ENCODE assay signal across 24 mouse cellular contexts in the genomic region with DNA sequence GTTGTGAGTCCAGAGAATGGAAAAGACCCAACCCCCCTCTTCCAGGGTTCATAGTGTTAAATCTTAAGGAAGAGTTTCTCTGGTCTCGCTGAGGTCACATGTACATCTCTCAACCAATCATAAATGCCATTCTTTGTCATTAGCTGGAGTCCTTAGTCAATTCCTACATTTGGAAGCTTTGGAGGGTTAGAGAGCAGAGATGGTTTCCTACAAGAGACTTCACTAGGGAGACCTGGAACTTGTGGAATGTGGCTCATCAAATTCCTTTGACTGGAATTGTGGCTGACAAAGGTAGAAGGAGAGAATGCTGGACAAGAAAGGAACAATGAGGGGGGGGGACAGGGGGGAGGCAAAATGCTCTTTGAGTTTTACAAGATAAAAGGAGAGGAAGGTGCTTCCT. TPM values are rescaled to one million over a fixed set of nuclear protein-coding genes. Genes with fewer than 3 reads are reported as not detected.
DNase-seq lines count a peak whose midpoint lies in the region; TF ChIP-seq lines count a peak whose summit lies in the region.
"Had no signal": no experiment of that assay in that cellular context is flagged by ENCODE, and none has a peak within 500 bp of the region (broad histone marks: within the 10 kb centered on the region; RNA-seq: fewer than 3 reads in every experiment).

No protein-coding gene starts in this region.

- H3K4me1 ChIP-seq in cortical plate, adult 2 months (ENCODE audit: control insufficient read depth, insufficient read depth, low read length), result peaks cover 11% of the 10 kb centered on the region; the same call in 1 of the 2 replicates

- no peak for TF ChIP-seq CTCF in layer of hippocampus, adult 2 months (conservative IDR thresholded peaks at IDR 0.05)
- no peak for TF ChIP-seq CTCF in cortical plate, adult 2 months (IDR thresholded peaks at IDR 0.05; ENCODE audit: extremely low read depth, insufficient read depth, low read length)

- intact Hi-C loops in left cerebral cortex, postnatal 36 days (cut with DNase I), result no loop called here

- H3K27ac ChIP-seq in layer of hippocampus, adult 2 months, result peak overlapping the region; percentile 66; the same call in 1 of the 2 replicates
- H3K27ac ChIP-seq in cortical plate, adult 2 months (ENCODE audit: insufficient read depth, low read length), result 0 out of 2 replicates have a peak overlapping the region, but pooled peaks have one; percentile 28
- H3K27ac ChIP-seq: embryonic facial prominence, embryonic 10.5 days; embryonic facial prominence, embryonic 12.5 days; forebrain, embryonic 13.5 days; forebrain, embryonic 15.5 days had no signal

- TF ChIP-seq POLR2A in cortical plate, adult 2 months (IDR thresholded peaks at IDR 0.05; ENCODE audit: extremely low read depth, insufficient read depth, low read length), result no peak

- no peak overlapping the region for H3K4me3 ChIP-seq in layer of hippocampus, adult 2 months
- H3K4me3 ChIP-seq in cortical plate, adult 2 months (ENCODE audit: insufficient read depth, low read length), result no peak overlapping the region
- H3K4me3 ChIP-seq: embryonic facial prominence, embryonic 10.5 days; embryonic facial prominence, embryonic 12.5 days; forebrain, embryonic 13.5 days; forebrain, embryonic 15.5 days had no signal

- no peak for DNase-seq in layer of hippocampus, adult 2 months (ENCODE audit: low spot score in 2 of 2)
- no peak for DNase-seq in layer of hippocampus, adult 11-12 months (ENCODE audit: low spot score)
- peak; percentile 82 for DNase-seq in R1 (ENCODE audit: low read depth, low spot score)
- no peak for DNase-seq in left cerebral cortex, postnatal 36 days (ENCODE audit: low spot score in 2 of 2)
- no peak for DNase-seq in cerebellum, adult 18-20 months
- DNase-seq: adrenal gland, adult 8-10 months; adrenal gland, postnatal 14 days; adrenal gland, postnatal 36 days; B cell, adult 2 months; cerebellum, adult 11-12 months; cerebellum, adult 8-10 months; cerebellum, adult 9-11 months; cerebellum, postnatal 14 days; cerebellum, postnatal 36 days; forebrain, postnatal 0 days had no signal

RNA-seq across cellular contexts. Expression of gene Ntrk2, which starts 30.5 kb away (rescaled TPM):
- total RNA-seq in layer of hippocampus, adult 2 months (2021), result 100 to 1,000 TPM; 313 to 329 TPM
- 200 and 214 TPM in 2 replicates for polyA plus RNA-seq in cortical plate, adult 2 months (2012; rRNA removed)
- 100 to 1,000 TPM; 357 to 404 TPM for total RNA-seq in left cerebral cortex, postnatal 36 days (2021)
- total RNA-seq: CH12.LX; common myeloid progenitor, adult 5-6 weeks had no signal
- polyA plus RNA-seq: activated CD4-positive, CD25-positive, alpha-beta regulatory T cell, adult 4 months; CD4-positive, CD25-positive, alpha-beta regulatory T cell, adult 4 months had no signal
